Mouse (Mus musculus): Measurements from ENCODE around the gene Mapk1. TPM values are rescaled to one million over a fixed set of nuclear protein-coding genes. Genes with fewer than 3 reads are reported as not detected.

Gene Mapk1
- polyA plus RNA-seq, 1 experiment from 2014 or later = 133 TPM

DNA sequence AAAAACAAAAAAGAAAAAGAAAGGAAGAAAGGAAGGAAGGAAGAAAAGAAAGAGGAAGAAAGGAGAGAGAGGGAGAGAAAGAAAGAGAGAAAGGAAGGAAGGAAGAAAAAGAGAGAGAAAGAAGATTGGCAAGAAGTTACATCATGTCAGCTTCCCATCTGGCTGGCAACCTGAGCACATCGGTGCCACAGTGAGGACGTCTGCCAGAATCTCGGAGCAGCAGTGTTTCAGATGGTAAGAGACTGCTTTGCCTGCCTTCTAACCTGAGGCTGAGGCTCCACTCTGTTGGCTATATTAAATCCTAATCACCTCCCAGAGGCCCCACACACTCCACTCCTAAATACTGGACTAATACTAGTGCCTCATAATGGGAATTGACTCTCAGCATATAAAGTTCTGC is 70.7 kb downstream of the Mapk1 start:
- Histone ChIP-seq H3K9me3 (replicated peaks) (no peaks in the 10 kb centered on the region), H3K4me1 (replicated peaks) (peaks cover 8% of the 10 kb centered on the region), H3K9ac (no peak overlapping the region), H3K36me3 (peaks cover 14% of the 10 kb centered on the region), H3K4me2 (no peak overlapping the region), H3K27ac (ENCODE audit: poor library complexity, severe bottlenecking) (no peak overlapping the region), H3K4me3 (no peak overlapping the region), H3K27me3 (replicated peaks) (no peaks in the 10 kb centered on the region)
- ATAC-seq (ENCODE audit: insufficient number of reproducible peaks, low FRiP score) = no peak
- 64% methylated on average over 3 of the region's 3 CpGs for WGBS

GRCm38 (mm10) chr16:17055584-17055983 is 72.4 kb downstream of the Mapk1 start:
- H3K27ac ChIP-seq (ENCODE audit: poor library complexity, severe bottlenecking) = no peak overlapping the region
- H3K4me2 ChIP-seq = no peak overlapping the region
- H3K9ac ChIP-seq = no peak overlapping the region
- WGBS = 82% methylated on average over 3 of the region's 3 CpGs
- H3K36me3 ChIP-seq = no peaks in the 10 kb centered on the region
- no peak overlapping the region for H3K4me3 ChIP-seq
- no peaks in the 10 kb centered on the region for H3K27me3 ChIP-seq (replicated peaks)
- H3K9me3 ChIP-seq (replicated peaks) = no peaks in the 10 kb centered on the region
- peaks cover 8% of the 10 kb centered on the region for H3K4me1 ChIP-seq (replicated peaks)
- ATAC-seq (ENCODE audit: insufficient number of reproducible peaks, low FRiP score) = no peak

GRCm38 (mm10) chr16:17062338-17062737 is 79.2 kb downstream of the Mapk1 start:
- Histone ChIP-seq H3K27ac (ENCODE audit: poor library complexity, severe bottlenecking) (no peak overlapping the region), H3K9ac (no peak overlapping the region), H3K27me3 (replicated peaks) (0 out of 2 replicates have a peak, but pooled peaks cover 6% of the 10 kb centered on the region), H3K4me3 (no peak overlapping the region), H3K36me3 (no peaks in the 10 kb centered on the region), H3K4me2 (no peak overlapping the region), H3K9me3 (replicated peaks) (no peaks in the 10 kb centered on the region), H3K4me1 (replicated peaks) (no peaks in the 10 kb centered on the region)
- 64% methylated on average over 1 of the region's 1 CpGs for WGBS
- no peak for ATAC-seq (ENCODE audit: insufficient number of reproducible peaks, low FRiP score)

- H3K27ac ChIP-seq (ENCODE audit: poor library complexity, severe bottlenecking) = no peak overlapping the region
- WGBS = 65% methylated on average over 2 of the region's 2 CpGs
- no peak overlapping the region for H3K9ac ChIP-seq
- no peaks in the 10 kb centered on the region for H3K36me3 ChIP-seq
- H3K4me1 ChIP-seq (replicated peaks) = peaks cover 5% of the 10 kb centered on the region; the same call in 1 of the 2 replicates
- no peak overlapping the region for H3K4me3 ChIP-seq
- no peak for ATAC-seq (ENCODE audit: insufficient number of reproducible peaks, low FRiP score)
- H3K4me2 ChIP-seq = no peak overlapping the region
- H3K27me3 ChIP-seq (replicated peaks) = 0 out of 2 replicates have a peak, but pooled peaks cover 6% of the 10 kb centered on the region
- H3K9me3 ChIP-seq (replicated peaks) = no peaks in the 10 kb centered on the region
Observed at GRCm38 (mm10) chr16:17067552-17067951, 84.4 kb downstream of the Mapk1 start.

GRCm38 (mm10) chr16:17069511-17070443 is 86.6 kb downstream of the Mapk1 start, which contains the start of gene Ypel1:
Gene Ypel1 (plus strand): TSS chr16:17069696.
- peaks cover 5% of the 10 kb centered on the region; the same call in 1 of the 2 replicates for H3K4me1 ChIP-seq (replicated peaks)
- under 1% methylated on average over 76 of the region's 76 CpGs for WGBS
- H3K4me2 ChIP-seq = peak within 1 kb of the TSS; percentile 77
- H3K27ac ChIP-seq (ENCODE audit: poor library complexity, severe bottlenecking) = peak within 1 kb of the TSS; percentile 78
- H3K4me3 ChIP-seq = peak within 1 kb of the TSS; percentile 82
- ATAC-seq (ENCODE audit: insufficient number of reproducible peaks, low FRiP score) = peak; percentile 93
- peak within 1 kb of the TSS; percentile 76 for H3K9ac ChIP-seq
- no peaks in the 10 kb centered on the region for H3K9me3 ChIP-seq (replicated peaks)
- 0 out of 2 replicates have a peak, but pooled peaks cover 3% of the 10 kb centered on the region for H3K27me3 ChIP-seq (replicated peaks)
- H3K36me3 ChIP-seq = peaks cover 1% of the 10 kb centered on the region

DNA sequence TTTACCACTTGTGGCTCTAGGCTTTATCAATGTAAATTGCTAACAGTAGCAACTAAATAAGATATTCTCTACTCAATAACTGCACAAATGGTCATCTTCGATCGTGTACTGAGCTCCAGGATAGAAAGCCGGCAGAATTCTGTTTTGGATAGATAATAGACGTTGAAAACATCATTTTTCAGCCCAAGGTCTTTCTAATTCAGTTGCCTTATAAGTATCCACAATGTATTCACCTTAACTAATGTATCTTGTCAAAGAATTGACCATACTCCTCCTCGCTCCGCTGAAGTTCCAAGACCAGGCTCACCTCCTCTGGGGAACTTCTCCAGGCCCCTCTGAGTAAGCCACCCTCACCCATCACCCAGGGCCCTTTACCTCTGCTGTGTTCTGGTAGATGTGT is 87.5 kb downstream of the Mapk1 start:
- H3K9me3 ChIP-seq (replicated peaks) = no peaks in the 10 kb centered on the region
- H3K4me3 ChIP-seq = peak overlapping the region; percentile 82
- H3K27me3 ChIP-seq (replicated peaks) = 0 out of 2 replicates have a peak, but pooled peaks cover 3% of the 10 kb centered on the region
- peaks cover 5% of the 10 kb centered on the region; the same call in 1 of the 2 replicates for H3K4me1 ChIP-seq (replicated peaks)
- peak overlapping the region; percentile 77 for H3K4me2 ChIP-seq
- WGBS = 50% methylated on average over 6 of the region's 6 CpGs
- no peak for ATAC-seq (ENCODE audit: insufficient number of reproducible peaks, low FRiP score)
- H3K27ac ChIP-seq (ENCODE audit: poor library complexity, severe bottlenecking) = no peak overlapping the region
- no peak overlapping the region for H3K9ac ChIP-seq
- peaks cover 11% of the 10 kb centered on the region for H3K36me3 ChIP-seq

DNA sequence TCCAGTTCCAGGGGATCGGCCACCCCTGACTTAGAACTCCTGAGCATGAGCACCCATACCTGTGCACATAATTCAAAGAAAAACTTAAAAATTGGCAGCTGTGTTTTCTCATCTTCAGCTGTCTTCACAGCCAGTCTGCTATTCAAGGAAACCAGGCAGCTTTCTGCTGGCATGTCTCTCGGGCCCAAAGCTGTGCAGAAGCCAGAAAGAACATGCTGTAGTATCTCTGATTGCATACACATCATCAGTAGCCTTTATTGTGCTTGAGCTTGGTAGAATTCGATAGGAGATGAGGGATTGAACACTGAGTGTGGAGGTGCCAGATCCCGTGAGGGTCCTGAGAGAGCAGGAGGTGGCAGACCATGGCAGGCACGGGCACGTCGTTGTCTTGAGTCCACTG is 89.8 kb downstream of the Mapk1 start:
- ATAC-seq (ENCODE audit: insufficient number of reproducible peaks, low FRiP score) = no peak

GRCm38 (mm10) chr16:17076301-17076700 is 93.1 kb downstream of the Mapk1 start:
- Histone ChIP-seq H3K4me2 (no peak overlapping the region), H3K9ac (no peak overlapping the region), H3K4me1 (replicated peaks) (no peaks in the 10 kb centered on the region), H3K36me3 (peaks cover 24% of the 10 kb centered on the region), H3K9me3 (replicated peaks) (no peaks in the 10 kb centered on the region), H3K4me3 (no peak overlapping the region), H3K27me3 (replicated peaks) (no peaks in the 10 kb centered on the region), H3K27ac (ENCODE audit: poor library complexity, severe bottlenecking) (no peak overlapping the region)
- no peak for ATAC-seq (ENCODE audit: insufficient number of reproducible peaks, low FRiP score)
- WGBS = 92% methylated on average over 2 of the region's 2 CpGs

More for the DNA sequence above, 89.8 kb downstream of the Mapk1 start:
- Histone ChIP-seq H3K27me3 (replicated peaks) (no peaks in the 10 kb centered on the region), H3K9ac (no peak overlapping the region), H3K9me3 (replicated peaks) (no peaks in the 10 kb centered on the region), H3K4me1 (replicated peaks) (peaks cover 5% of the 10 kb centered on the region; the same call in 1 of the 2 replicates), H3K4me3 (no peak overlapping the region), H3K4me2 (no peak overlapping the region), H3K36me3 (peaks cover 16% of the 10 kb centered on the region), H3K27ac (ENCODE audit: poor library complexity, severe bottlenecking) (no peak overlapping the region)
- 84% methylated on average over 7 of the region's 7 CpGs for WGBS

- Histone ChIP-seq H3K9me3 (replicated peaks) (no peaks in the 10 kb centered on the region), H3K4me1 (replicated peaks) (no peaks in the 10 kb centered on the region), H3K27me3 (replicated peaks) (no peaks in the 10 kb centered on the region), H3K9ac (no peak overlapping the region), H3K4me3 (no peak overlapping the region), H3K4me2 (no peak overlapping the region), H3K36me3 (peaks cover 29% of the 10 kb centered on the region), H3K27ac (ENCODE audit: poor library complexity, severe bottlenecking) (no peak overlapping the region)
- no peak for ATAC-seq (ENCODE audit: insufficient number of reproducible peaks, low FRiP score)
Observed at GRCm38 (mm10) chr16:17076869-17077268, 93.7 kb downstream of the Mapk1 start.

GRCm38 (mm10) chr16:17078101-17078500 is 94.9 kb downstream of the Mapk1 start:
- H3K27me3 ChIP-seq (replicated peaks) = no peaks in the 10 kb centered on the region
- H3K36me3 ChIP-seq = peaks cover 37% of the 10 kb centered on the region
- no peak overlapping the region for H3K4me3 ChIP-seq
- no peak for ATAC-seq (ENCODE audit: insufficient number of reproducible peaks, low FRiP score)
- H3K27ac ChIP-seq (ENCODE audit: poor library complexity, severe bottlenecking) = no peak overlapping the region
- H3K9me3 ChIP-seq (replicated peaks) = no peaks in the 10 kb centered on the region
- 68% methylated on average over 7 of the region's 7 CpGs for WGBS
- no peak overlapping the region for H3K4me2 ChIP-seq
- peaks cover 4% of the 10 kb centered on the region; the same call in 1 of the 2 replicates for H3K4me1 ChIP-seq (replicated peaks)
- no peak overlapping the region for H3K9ac ChIP-seq

DNA sequence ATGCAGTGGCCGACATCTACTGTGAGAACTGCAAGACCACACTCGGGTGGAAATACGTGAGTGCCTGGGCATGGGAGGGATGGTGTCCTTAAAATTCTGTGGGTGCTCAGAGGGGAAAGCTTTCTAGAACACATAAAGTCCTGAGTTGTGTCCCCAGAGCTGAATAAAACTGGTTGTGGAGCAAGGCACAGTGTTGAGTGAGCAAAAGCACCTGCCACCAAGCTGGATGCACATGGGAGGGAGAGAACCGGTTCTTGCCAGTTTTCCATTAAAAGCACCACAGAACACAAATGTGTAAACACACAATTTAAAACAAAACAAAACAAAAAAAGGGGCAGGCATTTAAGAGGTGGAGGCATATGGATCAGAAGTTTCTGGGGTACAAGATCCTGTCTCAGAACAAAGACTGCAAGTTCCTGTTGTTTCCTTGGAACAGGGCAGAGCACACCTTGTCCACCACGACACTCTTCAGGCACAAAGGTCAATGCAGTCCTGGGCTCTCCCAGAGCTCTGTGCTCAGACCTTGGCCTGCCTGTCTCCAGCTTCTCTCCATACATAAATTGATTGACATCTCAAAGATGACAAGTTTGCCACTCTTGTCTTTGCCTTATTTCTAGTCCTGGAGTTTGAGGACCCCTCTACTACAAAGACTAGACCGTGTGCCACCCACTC is 99.1 kb downstream of the Mapk1 start:
- Histone ChIP-seq H3K4me3 (no peak overlapping the region), H3K4me1 (replicated peaks) (peaks cover 15% of the 10 kb centered on the region), H3K9me3 (replicated peaks) (no peaks in the 10 kb centered on the region), H3K36me3 (peaks cover 50% of the 10 kb centered on the region), H3K27me3 (replicated peaks) (no peaks in the 10 kb centered on the region), H3K9ac (no peak overlapping the region), H3K27ac (ENCODE audit: poor library complexity, severe bottlenecking) (no peak overlapping the region), H3K4me2 (no peak overlapping the region)
- ATAC-seq (ENCODE audit: insufficient number of reproducible peaks, low FRiP score) = no peak
- WGBS = 72% methylated on average over 6 of the region's 6 CpGs
